Mouse (Mus musculus): Measurements from ENCODE around the gene 1700019A02Rik. TPM values are rescaled to one million over a fixed set of nuclear protein-coding genes. Genes with fewer than 3 reads are reported as not detected.

The 1700019A02Rik gene
- polyA plus RNA-seq (2012; rRNA removed) = not detected in 2 replicates

DNA sequence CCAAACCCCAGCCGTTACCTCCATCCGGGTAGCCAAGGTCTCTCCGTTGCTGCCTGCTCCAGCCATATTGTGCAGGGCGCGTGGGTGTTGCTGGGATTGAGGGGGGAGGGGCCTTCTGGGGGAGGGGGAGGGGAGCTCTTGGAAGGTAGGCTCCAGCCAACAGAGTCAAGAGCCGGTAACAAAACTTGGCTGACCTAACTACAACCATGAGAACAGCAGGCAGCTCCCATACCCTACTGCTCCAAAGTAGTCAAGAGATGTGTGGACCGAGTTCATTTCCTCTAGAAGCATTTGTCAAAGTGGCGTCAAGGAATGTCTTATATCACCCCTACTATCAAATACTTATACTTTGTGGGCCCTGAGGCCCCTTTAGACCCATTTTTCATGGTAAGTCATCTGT, at the start of gene 1700019A02Rik:
1700019A02Rik (minus strand) TSS at position 101 of the 400 bp plus-strand sequence.
- DNase-seq (ENCODE audit: low spot score) = no peak

DNA sequence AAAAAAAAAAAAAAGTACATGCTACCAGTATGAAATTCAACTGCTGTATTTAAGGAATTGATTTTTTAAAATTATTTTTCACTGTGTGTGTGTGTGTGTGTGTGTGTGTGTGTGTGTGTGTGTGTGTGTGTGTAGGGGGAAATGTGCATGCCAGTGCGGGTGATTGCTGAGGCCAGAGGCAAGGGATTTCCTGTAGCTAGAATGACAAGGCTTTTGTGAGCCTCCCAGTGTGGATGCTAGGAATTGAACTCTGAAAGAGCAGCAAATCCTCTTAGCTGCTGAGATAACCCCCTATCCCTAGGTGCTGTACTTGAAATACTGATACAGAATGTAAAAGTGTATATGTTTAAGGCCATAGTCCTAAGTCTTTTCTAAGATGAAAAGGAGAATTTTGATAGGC, 38.6 kb upstream of the 1700019A02Rik start:
- no peak for DNase-seq (ENCODE audit: low spot score)

DNA sequence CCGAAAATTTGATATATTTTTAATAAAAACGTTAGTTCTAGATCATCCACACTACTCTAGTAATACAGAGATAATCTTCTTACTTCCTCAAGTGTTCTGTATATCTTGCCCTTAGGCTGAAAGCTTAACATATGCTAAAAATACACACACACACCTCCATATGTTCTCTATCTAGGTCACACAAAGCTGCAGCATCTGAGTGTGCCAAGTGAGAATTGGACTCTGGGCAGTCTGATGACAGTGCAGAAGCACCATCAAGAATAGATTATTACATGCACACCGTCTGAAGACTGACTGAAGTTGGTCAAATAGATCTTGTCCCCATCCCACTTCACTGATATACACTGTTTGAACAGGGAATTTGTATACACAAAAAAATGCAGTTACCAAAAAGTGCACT, 38.2 kb upstream of the 1700019A02Rik start:
- no peak for DNase-seq (ENCODE audit: low spot score)

DNA sequence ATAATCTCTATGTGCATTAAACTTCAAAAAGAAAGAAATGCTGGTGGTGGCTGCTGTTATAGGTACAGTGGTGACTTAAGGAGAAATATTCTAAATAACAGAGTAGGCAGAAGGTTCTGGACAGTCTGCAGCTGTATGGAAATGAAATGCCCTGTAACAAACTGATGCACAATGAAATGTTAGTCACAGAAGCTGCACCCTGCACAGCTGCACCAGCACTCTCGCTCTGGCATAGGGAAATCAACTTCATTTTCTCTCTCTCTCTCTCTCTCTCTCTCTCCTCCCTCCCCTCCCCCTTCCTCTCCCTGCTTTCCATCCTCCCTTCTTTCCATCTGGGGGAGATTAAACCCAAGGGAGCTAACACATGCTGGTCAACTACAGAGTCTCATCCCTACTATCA, 37.3 kb upstream of the 1700019A02Rik start:
- no peak for DNase-seq (ENCODE audit: low spot score)

DNA sequence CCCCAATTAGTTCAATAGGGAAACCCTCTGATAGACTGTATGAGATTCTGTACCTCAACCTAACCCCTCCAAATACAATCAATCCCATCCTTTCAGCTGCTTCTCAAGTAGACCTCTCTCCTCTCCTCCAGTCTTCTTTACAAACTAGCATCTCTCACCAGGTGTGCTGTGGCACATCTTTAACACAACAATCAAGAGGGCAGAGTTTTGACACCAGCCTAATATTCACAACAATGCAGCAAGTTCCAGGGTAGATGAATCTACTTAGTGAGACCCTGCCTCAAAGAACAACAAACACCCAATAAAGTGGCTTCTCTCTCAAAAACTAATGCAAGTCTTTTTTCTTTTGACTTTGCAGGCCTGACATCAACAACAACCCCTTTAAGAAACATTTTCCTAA, 22.7 kb upstream of the 1700019A02Rik start:
- DNase-seq (ENCODE audit: low spot score) = no peak

DNA sequence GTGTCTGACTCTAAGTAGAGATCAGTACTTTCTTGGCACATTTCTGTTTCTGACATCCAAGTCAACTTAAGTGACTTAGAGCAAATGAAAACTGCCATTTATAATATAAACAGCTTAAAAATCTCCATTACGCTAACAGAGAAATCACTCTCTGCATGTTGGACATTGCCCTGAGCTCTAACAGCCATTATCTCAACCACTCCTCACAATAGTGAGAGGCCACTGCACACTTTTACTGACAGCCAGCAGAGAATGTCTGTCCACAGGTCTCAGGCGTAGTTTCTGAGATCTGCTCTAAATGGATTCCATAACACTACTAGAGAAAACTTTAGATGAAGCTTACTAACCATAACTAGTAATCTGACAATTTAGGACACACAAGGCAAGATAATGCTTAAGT, 16.5 kb upstream of the 1700019A02Rik start:
- DNase-seq (ENCODE audit: low spot score) = no peak

DNA sequence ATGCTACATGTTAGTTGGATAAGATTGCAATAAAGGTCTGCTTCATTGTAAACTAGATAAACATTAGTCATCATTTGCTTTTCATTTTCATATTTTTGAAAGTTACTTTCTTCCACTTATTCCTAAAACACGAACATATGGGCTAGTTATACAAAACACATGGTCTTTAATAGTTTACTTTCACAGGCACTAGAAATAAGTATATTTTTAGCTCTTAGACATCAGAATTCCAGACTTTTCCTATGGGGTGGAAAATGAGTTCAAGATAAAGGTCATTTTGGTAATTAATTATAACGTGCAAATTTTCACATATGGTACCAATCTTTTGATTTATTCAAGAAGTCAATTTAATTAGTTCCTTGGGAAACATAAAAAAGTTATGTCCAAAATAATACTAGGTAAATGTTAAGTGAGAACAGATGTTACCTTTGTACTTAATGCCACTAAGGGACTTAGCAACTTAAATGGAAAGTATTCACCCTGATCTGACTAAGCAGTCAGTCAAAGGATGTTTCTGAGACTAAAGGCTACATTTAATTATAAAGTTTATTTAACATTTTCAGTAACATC, 14.3 kb upstream of the 1700019A02Rik start:
- no peak for DNase-seq (ENCODE audit: low spot score)

DNA sequence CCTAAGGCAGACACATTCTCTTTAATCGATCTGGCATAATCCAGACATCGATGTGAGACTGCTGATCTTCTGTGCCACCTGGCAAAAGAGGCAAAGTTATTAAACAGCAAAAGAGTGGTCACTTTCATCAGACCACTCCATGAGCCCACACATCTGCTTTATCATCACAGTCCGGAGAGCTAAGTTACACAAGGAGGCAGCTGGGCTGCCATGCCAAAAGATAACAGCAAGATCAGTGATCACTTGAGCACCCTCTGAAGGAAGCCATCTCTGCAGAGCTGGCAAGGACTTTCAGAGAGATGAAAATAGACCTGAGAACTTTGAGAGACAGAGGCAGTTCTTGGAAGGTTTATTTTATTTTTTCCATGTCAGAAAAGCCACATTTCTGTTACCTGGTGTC, 7.1 kb upstream of the 1700019A02Rik start:
- DNase-seq (ENCODE audit: low spot score) = no peak

DNA sequence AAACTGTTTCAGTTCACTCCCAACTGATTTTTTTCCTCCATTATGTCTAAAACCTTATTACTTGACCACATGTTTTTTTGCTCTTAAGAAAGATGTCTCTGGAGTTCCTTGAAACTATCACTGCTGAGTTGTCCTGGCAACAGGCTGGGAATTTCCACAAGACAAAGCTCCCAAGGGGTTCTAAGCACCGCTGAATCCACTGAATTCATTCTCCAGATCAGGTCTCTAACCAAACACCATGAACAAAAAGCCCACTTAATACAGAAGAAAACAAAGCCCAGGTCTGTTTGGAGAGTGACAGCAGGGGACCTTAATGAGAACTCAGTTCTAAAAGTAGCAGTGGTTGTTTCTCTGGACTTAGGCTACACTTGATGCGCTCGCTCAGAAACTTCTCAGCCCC, 3.8 kb upstream of the 1700019A02Rik start:
- DNase-seq (ENCODE audit: low spot score) = no peak

DNA sequence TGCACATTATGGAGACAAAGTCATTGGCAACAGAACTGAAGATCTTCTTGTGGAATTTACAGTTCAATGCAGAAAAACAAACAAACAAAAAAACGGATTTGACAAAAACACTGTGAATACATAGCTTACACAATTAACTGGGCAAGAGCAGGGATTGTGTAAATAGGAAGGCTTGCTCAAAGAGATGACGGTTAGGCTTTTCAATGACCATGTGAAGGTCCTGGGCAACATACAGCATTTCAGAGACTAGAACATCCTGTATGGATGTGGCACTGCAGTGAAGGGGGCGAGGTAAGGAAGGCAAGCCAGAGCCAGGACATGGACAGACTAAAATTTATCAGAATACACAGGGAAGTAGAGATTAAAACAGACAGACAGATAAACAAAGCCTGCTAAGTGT, 2.2 kb upstream of the 1700019A02Rik start:
- DNase-seq (ENCODE audit: low spot score) = no peak

DNA sequence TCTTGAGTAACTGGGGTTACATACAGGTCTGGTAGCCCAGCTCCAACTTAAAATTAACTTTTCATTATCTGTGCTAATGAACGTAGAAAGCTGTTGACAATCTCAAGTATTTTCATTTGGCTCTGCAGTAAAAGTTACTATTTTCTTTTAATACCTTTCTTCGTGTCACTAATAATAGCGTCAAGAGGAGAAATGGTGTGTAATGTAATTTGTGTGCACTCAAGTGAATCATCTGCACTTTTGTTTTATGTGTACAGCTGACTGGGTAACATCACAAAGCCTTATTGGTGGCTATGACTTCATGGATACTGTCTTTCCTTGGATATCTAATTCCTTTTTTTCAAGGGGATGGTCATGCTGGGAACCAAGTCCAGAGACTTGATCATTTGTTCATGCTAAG, 1.1 kb downstream of the 1700019A02Rik start:
- no peak for DNase-seq (ENCODE audit: low spot score)

DNA sequence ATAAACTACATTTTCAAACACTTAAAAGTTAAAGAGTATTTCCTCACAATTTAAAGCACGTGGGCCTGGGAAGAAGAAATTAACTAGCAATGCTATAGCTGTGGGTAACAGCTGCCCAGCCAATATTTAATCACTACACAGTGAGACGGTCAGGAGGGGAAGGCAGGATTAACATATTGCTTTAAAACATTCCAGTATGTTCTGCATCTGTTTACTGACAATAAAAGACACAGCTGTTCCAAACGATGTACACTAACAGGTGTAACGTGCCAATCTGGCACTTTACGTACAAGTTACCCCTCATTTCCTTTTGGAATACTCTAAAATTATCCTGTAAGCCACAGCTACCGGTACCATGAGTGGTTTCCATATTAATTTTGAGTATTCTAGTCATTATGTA, 29.7 kb downstream of the 1700019A02Rik start:
- DNase-seq (ENCODE audit: low spot score) = no peak

DNA sequence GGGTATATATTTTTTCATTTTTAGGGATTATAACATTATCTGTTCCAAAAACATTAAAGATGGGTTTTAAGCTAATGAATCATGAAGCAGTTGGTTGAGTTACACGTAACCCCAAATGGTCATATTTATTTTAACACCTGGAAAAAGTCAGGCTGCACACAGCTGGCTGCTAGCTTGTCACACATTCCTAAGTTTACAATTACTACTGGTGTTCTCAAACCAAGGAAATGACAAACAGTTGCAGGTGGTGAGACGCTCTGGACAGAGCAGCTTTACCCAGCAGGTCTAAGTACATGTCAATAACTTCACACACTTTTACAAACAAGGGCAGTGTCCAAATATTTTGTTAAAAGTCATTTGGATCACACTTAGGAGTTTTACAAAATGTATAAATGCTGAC, 64.4 kb downstream of the 1700019A02Rik start:
- DNase-seq (ENCODE audit: low spot score) = no peak

DNA sequence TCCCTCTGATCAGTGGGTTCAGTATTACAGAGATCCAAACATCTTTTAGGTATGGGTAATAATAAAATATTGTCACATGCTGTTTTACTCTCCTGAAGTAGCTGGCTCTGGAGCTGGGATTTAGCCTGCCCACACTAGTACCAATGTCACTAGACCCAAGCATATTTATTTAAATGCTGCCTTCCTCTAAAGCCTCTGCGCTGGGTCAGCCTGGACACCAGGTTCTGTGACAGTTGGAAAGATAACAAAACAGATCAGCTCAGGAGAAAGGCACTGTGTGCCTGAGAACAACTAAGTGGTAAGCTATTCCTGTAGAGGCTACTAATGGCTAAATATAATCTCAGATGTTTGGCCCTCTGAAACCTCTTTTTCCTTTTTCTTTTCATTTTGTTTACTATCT, 76.9 kb downstream of the 1700019A02Rik start:
- no peak for DNase-seq (ENCODE audit: low spot score)

Other genes with a start within 250 kb of the 1700019A02Rik start
- gene 1700019D03Rik, start 167.5 kb downstream of the 1700019A02Rik start, polyA plus RNA-seq (2012; rRNA removed) = 8.2 and 10.2 TPM in 2 replicates
- 0.21 and 0.27 TPM in 2 replicates for gene Mstn, start 126.0 kb downstream of the 1700019A02Rik start, polyA plus RNA-seq (2012; rRNA removed)
- 2.5 and 3.0 TPM in 2 replicates for gene Pms1, start 109.4 kb upstream of the 1700019A02Rik start, polyA plus RNA-seq (2012; rRNA removed)
- gene Ormdl1, start 109.5 kb upstream of the 1700019A02Rik start, polyA plus RNA-seq (2012; rRNA removed) = 34.4 and 43.8 TPM in 2 replicates
- gene Gm28778, start 109.5 kb upstream of the 1700019A02Rik start, polyA plus RNA-seq (2012; rRNA removed) = not detected in 2 replicates
- gene Osgepl1, start 126.0 kb upstream of the 1700019A02Rik start, polyA plus RNA-seq (2012; rRNA removed) = 20.4 and 21.5 TPM in 2 replicates
- not detected in 2 replicates for gene Asdurf, start 165.0 kb upstream of the 1700019A02Rik start, polyA plus RNA-seq (2012; rRNA removed)
- 0.07 TPM in 1 of 2 replicates, not detected in the other for gene Gm28551, start 165.0 kb upstream of the 1700019A02Rik start, polyA plus RNA-seq (2012; rRNA removed)
- gene Asnsd1, start 165.1 kb upstream of the 1700019A02Rik start, polyA plus RNA-seq (2012; rRNA removed) = 31.2 and 34.7 TPM in 2 replicates

All from urinary bladder, adult 2 months (tissue).